Mouse (Mus musculus) small intestine, adult 2 months (tissue): ENCODE data around the gene Cmtm6.
A peak's percentile ranks its signal among the peaks of the same experiment; 100 is the strongest.

ENCODE experiments used
- CTCF ChIP-seq: fragments of 200-500 bp; IDR thresholded peaks from 2 replicates; pipeline ENCODE4 v1.5.1; 2012; ENCODE audit warnings: low read depth, mild to moderate bottlenecking, control low read depth, inconsistent platforms, low read length, moderate library complexity, mixed read lengths; ENCODE audit not compliant: insufficient replicate concordance, insufficient read length; ENCODE audit errors: extremely low read depth
- POLR2A ChIP-seq: fragments of 200-500 bp; IDR thresholded peaks from 2 replicates; pipeline ENCODE4 v1.6.1; 2012; ENCODE audit warnings: low read depth, mild to moderate bottlenecking, control low read depth, inconsistent platforms, low read length, moderate library complexity

DNA sequence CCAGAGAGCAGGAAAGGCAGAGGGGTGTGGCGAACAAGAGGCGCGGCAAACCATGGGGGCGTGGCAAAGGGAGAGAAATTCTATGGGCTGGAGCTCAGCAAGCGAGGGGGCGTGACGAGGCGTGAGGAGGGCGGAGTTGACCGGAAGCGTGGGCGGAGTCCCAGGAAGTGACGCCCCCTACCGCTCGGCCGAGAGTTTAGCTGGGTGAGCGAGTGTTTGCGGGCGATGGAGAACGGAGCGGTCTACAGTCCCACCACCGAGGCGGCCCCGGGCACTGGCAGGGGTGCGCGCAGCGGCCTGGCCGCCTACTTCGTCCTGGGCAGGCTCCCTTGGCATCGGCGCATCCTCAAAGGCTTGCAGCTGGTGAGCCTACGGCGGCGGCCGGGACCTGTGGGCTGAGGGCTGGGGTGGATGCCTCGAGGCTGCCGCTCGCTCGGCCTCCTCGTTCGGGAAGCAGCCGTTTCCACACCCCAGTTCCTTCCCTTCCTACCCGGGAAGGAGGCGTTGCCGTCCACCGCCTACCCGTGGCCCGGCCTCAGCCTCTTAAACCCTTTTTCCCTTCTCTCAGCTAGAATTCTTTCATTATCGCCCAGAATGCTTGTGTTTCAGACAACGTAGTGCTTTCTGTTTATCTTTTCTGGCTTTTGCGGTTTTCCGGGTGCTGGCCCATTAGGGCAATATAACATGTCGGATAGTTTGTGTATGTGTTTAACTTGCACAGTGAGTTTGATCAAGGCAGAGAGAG, at the start of gene Cmtm6:
- TF ChIP-seq CTCF (no peak), POLR2A (peak; percentile 89)
